Mouse (Mus musculus): ENCODE measurements at regions not wholly inside any gene's neighbourhood (a gene's known extent, or its start where the extent isn't known, plus 50 kb on each side); places are given as distances from the start of the nearest gene placed in this dataset.

- DNase-seq (no peak), ATAC-seq (ENCODE audit: low FRiP score, low TSS enrichment) (no peak)
- WGBS: 82% methylated on average over 6 of the region's 6 CpGs
Observed at GRCm38 (mm10) chr8:87148853-87149252, 263.8 kb upstream of the N4bp1 start.

GRCm38 (mm10) chr8:87147704-87148103, 262.6 kb upstream of the N4bp1 start:
- Histone ChIP-seq H3K4me2 (ENCODE audit: low read length) (no peak overlapping the region), H3K27me3 (ENCODE audit: control insufficient read depth, insufficient read depth, low read length) (no peaks in the 10 kb centered on the region), H3K4me3 (replicated peaks; ENCODE audit: low read depth, low read length) (no peak overlapping the region), H3K27ac (replicated peaks; ENCODE audit: low read depth, low read length) (no peak overlapping the region), H3K9me3 (ENCODE audit: control insufficient read depth, low read length) (no peaks in the 10 kb centered on the region), H3K9ac (replicated peaks; ENCODE audit: low read length) (no peak overlapping the region), H3K36me3 (ENCODE audit: control insufficient read depth, insufficient read depth, low read length) (no peaks in the 10 kb centered on the region), H3K4me1 (ENCODE audit: control insufficient read depth, insufficient read depth, low read length) (peaks cover 10% of the 10 kb centered on the region)
- DNase-seq: no peak
- WGBS: 89% methylated on average over 5 of the region's 5 CpGs
- ATAC-seq (ENCODE audit: low FRiP score, low TSS enrichment): no peak

More at GRCm38 (mm10) chr8:87148853-87149252, 263.8 kb upstream of the N4bp1 start:
- Histone ChIP-seq H3K4me3 (replicated peaks; ENCODE audit: low read depth, low read length) (no peak overlapping the region), H3K9me3 (ENCODE audit: control insufficient read depth, low read length) (no peaks in the 10 kb centered on the region), H3K27me3 (ENCODE audit: control insufficient read depth, insufficient read depth, low read length) (no peaks in the 10 kb centered on the region), H3K27ac (replicated peaks; ENCODE audit: low read depth, low read length) (no peak overlapping the region), H3K36me3 (ENCODE audit: control insufficient read depth, insufficient read depth, low read length) (no peaks in the 10 kb centered on the region), H3K4me2 (ENCODE audit: low read length) (no peak overlapping the region), H3K9ac (replicated peaks; ENCODE audit: low read length) (no peak overlapping the region), H3K4me1 (ENCODE audit: control insufficient read depth, insufficient read depth, low read length) (peaks cover 14% of the 10 kb centered on the region)

GRCm38 (mm10) chr8:87137412-87137811, 252.4 kb upstream of the N4bp1 start:
- no peaks in the 10 kb centered on the region for H3K9me3 ChIP-seq (ENCODE audit: control insufficient read depth, low read length)
- H3K9ac ChIP-seq (replicated peaks; ENCODE audit: low read length): no peak overlapping the region
- H3K27me3 ChIP-seq (ENCODE audit: control insufficient read depth, insufficient read depth, low read length): no peaks in the 10 kb centered on the region
- no peak overlapping the region for H3K4me2 ChIP-seq (ENCODE audit: low read length)
- 94% methylated on average over 4 of the region's 4 CpGs for WGBS
- H3K27ac ChIP-seq (replicated peaks; ENCODE audit: low read depth, low read length): no peak overlapping the region
- ATAC-seq (ENCODE audit: low FRiP score, low TSS enrichment) (no peak), DNase-seq (no peak)
- no peak overlapping the region for H3K4me3 ChIP-seq (replicated peaks; ENCODE audit: low read depth, low read length)
- no peaks in the 10 kb centered on the region for H3K4me1 ChIP-seq (ENCODE audit: control insufficient read depth, insufficient read depth, low read length)
- no peaks in the 10 kb centered on the region for H3K36me3 ChIP-seq (ENCODE audit: control insufficient read depth, insufficient read depth, low read length)

DNA sequence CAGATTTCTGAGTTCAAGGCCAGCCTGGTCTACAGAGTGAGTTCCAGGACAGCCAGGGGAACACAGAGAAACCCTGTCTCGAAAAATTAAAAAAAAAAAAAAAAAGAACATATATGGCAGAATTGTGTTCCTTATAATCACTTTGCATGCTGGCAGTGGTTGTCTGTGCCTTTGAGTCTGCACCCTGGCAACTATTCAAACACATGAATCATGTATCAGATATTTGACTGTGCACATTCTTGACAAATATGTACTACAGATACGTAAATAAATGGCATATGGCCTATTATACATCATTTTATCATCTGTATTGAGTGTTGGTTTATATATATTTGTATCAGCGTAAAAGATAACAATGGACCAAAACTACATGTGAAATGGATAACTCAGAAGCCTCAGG, 246.7 kb upstream of the N4bp1 start:
- 0 out of 2 replicates have a peak, but pooled peaks cover 4% of the 10 kb centered on the region for H3K9me3 ChIP-seq (ENCODE audit: control insufficient read depth, low read length)
- H3K4me2 ChIP-seq (ENCODE audit: low read length): no peak overlapping the region
- H3K36me3 ChIP-seq (ENCODE audit: control insufficient read depth, insufficient read depth, low read length): no peaks in the 10 kb centered on the region
- no peaks in the 10 kb centered on the region for H3K27me3 ChIP-seq (ENCODE audit: control insufficient read depth, insufficient read depth, low read length)
- no peak overlapping the region for H3K9ac ChIP-seq (replicated peaks; ENCODE audit: low read length)
- WGBS: 82% methylated on average over 3 of the region's 3 CpGs
- H3K4me3 ChIP-seq (replicated peaks; ENCODE audit: low read depth, low read length): no peak overlapping the region
- DNase-seq (no peak), ATAC-seq (ENCODE audit: low FRiP score, low TSS enrichment) (no peak)
- no peaks in the 10 kb centered on the region for H3K4me1 ChIP-seq (ENCODE audit: control insufficient read depth, insufficient read depth, low read length)
- H3K27ac ChIP-seq (replicated peaks; ENCODE audit: low read depth, low read length): no peak overlapping the region

DNA sequence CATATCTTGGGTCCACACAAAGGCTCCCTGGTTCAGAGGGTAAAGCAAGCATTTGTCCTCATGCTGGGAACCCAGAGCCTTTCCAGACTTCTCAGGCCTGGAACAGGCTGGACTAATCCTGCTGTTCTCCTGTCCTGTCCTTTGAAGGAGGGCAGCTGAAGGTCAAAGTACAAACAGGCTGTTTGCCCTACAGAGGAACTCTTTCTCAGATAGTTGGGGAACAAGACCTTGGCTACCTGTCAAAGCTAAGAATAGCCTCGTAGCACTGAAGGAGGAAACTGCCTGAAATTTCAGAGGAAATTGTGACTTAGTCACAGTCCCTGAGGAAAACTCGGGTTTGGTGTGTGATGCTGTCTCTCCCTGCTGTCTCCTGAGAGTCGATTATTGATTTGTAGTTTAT, 245.6 kb upstream of the N4bp1 start:
- H3K27ac ChIP-seq (replicated peaks; ENCODE audit: low read depth, low read length): no peak overlapping the region
- no peak overlapping the region for H3K4me2 ChIP-seq (ENCODE audit: low read length)
- 0 out of 2 replicates have a peak, but pooled peaks cover 4% of the 10 kb centered on the region for H3K9me3 ChIP-seq (ENCODE audit: control insufficient read depth, low read length)
- H3K9ac ChIP-seq (replicated peaks; ENCODE audit: low read length): no peak overlapping the region
- no peaks in the 10 kb centered on the region for H3K4me1 ChIP-seq (ENCODE audit: control insufficient read depth, insufficient read depth, low read length)
- DNase-seq (no peak), ATAC-seq (ENCODE audit: low FRiP score, low TSS enrichment) (no peak)
- H3K4me3 ChIP-seq (replicated peaks; ENCODE audit: low read depth, low read length): no peak overlapping the region
- 65% methylated on average over 3 of the region's 3 CpGs for WGBS
- H3K36me3 ChIP-seq (ENCODE audit: control insufficient read depth, insufficient read depth, low read length): no peaks in the 10 kb centered on the region
- no peaks in the 10 kb centered on the region for H3K27me3 ChIP-seq (ENCODE audit: control insufficient read depth, insufficient read depth, low read length)

- H3K27me3 ChIP-seq (ENCODE audit: control insufficient read depth, insufficient read depth, low read length): no peaks in the 10 kb centered on the region
- no peaks in the 10 kb centered on the region for H3K4me1 ChIP-seq (ENCODE audit: control insufficient read depth, insufficient read depth, low read length)
- H3K9ac ChIP-seq (replicated peaks; ENCODE audit: low read length): no peak overlapping the region
- 51% methylated on average over 4 of the region's 4 CpGs for WGBS
- DNase-seq (peak; percentile 65), ATAC-seq (ENCODE audit: low FRiP score, low TSS enrichment) (peak; percentile 50; the same call in 1 of the 2 replicates)
- H3K27ac ChIP-seq (replicated peaks; ENCODE audit: low read depth, low read length): no peak overlapping the region
- H3K36me3 ChIP-seq (ENCODE audit: control insufficient read depth, insufficient read depth, low read length): no peaks in the 10 kb centered on the region
- H3K9me3 ChIP-seq (ENCODE audit: control insufficient read depth, low read length): 0 out of 2 replicates have a peak, but pooled peaks cover 4% of the 10 kb centered on the region
- H3K4me3 ChIP-seq (replicated peaks; ENCODE audit: low read depth, low read length): no peak overlapping the region
- no peak overlapping the region for H3K4me2 ChIP-seq (ENCODE audit: low read length)
Observed at GRCm38 (mm10) chr8:87128593-87128992, 243.5 kb upstream of the N4bp1 start.

DNA sequence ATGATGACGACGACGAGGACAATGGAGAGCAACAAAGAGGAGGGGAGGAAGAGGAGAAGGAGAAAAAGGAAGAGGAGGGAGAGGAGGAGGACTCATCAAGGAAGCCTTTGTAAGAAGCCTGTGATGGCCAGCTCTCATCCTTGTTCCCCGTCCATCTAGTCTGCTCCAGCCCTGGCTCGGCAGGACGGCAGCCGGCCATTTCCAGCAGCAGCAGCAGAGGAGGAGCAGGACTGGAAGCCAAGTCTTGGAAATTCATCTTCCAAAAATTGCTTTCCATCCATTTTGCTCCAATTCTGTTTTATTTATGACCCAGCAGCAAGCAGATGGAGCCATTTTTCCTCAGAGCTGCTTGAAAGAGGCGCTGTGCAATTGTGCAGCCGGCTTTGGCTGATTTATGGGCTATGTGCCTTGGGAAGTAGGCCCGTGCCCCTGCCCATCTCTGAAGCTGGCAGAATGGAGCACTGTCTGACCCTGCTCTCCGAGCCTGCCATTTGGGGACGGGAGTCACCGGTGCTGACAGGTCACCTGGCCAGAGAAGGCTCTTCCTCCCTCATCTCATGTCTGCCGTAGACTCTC, 231.2 kb upstream of the N4bp1 start:
- Histone ChIP-seq H3K9ac (replicated peaks; ENCODE audit: low read length) (no peak overlapping the region), H3K27ac (replicated peaks; ENCODE audit: low read depth, low read length) (no peak overlapping the region), H3K4me3 (replicated peaks; ENCODE audit: low read depth, low read length) (no peak overlapping the region), H3K4me2 (ENCODE audit: low read length) (no peak overlapping the region), H3K4me1 (ENCODE audit: control insufficient read depth, insufficient read depth, low read length) (no peaks in the 10 kb centered on the region), H3K27me3 (ENCODE audit: control insufficient read depth, insufficient read depth, low read length) (no peaks in the 10 kb centered on the region), H3K36me3 (ENCODE audit: control insufficient read depth, insufficient read depth, low read length) (no peaks in the 10 kb centered on the region), H3K9me3 (ENCODE audit: control insufficient read depth, low read length) (no peaks in the 10 kb centered on the region)
- 90% methylated on average over 14 of the region's 14 CpGs for WGBS
- ATAC-seq (ENCODE audit: low FRiP score, low TSS enrichment) (no peak), DNase-seq (no peak)

DNA sequence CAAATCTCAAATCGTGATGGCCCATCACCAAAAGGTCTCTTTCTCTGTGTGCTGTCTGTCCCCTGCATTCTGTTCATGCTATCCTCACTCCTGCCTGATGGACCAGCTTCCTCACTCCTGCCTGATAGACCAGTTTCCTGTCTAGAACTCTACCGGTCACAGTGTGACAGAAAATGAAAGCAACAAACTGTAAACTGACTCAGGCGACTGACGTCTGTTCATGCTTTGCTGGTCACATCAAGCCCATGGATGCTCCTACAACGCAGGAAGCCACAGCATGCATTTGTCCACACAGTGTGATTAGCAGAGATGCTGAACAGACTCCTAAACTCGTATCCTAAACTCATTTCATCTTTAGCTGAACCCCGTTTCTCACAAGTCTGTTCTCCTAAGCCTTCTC, 227.3 kb upstream of the N4bp1 start:
- no peak for ATAC-seq (ENCODE audit: low FRiP score, low TSS enrichment)
- Histone ChIP-seq H3K36me3 (ENCODE audit: control insufficient read depth, insufficient read depth, low read length) (no peaks in the 10 kb centered on the region), H3K27ac (replicated peaks; ENCODE audit: low read depth, low read length) (no peak overlapping the region), H3K9me3 (ENCODE audit: control insufficient read depth, low read length) (no peaks in the 10 kb centered on the region), H3K4me1 (ENCODE audit: control insufficient read depth, insufficient read depth, low read length) (no peaks in the 10 kb centered on the region), H3K9ac (replicated peaks; ENCODE audit: low read length) (no peak overlapping the region), H3K4me3 (replicated peaks; ENCODE audit: low read depth, low read length) (no peak overlapping the region), H3K4me2 (ENCODE audit: low read length) (no peak overlapping the region), H3K27me3 (ENCODE audit: control insufficient read depth, insufficient read depth, low read length) (no peaks in the 10 kb centered on the region)
- WGBS: 87% methylated on average over 7 of the region's 7 CpGs
- no peak for DNase-seq

DNA sequence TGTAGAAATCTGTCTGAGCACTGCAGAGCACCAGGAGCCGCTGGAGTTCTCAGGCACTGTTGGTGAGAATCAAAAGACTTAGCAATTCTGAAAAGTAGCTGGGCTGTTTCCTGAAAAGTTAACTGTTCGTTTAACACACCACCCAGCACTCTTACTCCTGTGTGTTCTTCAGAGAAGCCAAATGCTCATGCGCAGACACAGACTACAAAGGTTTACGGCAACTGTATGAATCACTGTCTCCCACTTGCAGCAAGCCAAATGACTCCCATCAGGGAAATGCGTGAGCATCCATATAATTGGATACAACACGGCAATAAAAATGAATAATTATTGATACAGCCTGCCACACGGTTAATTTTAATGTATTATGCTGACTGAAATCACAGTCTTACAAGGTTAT, 220.0 kb upstream of the N4bp1 start:
- H3K4me3 ChIP-seq (replicated peaks; ENCODE audit: low read depth, low read length): no peak overlapping the region
- no peaks in the 10 kb centered on the region for H3K27me3 ChIP-seq (ENCODE audit: control insufficient read depth, insufficient read depth, low read length)
- DNase-seq (peak; percentile 55), ATAC-seq (ENCODE audit: low FRiP score, low TSS enrichment) (no peak)
- no peaks in the 10 kb centered on the region for H3K36me3 ChIP-seq (ENCODE audit: control insufficient read depth, insufficient read depth, low read length)
- WGBS: 19% methylated on average over 7 of the region's 7 CpGs
- no peak overlapping the region for H3K9ac ChIP-seq (replicated peaks; ENCODE audit: low read length)
- H3K27ac ChIP-seq (replicated peaks; ENCODE audit: low read depth, low read length): no peak overlapping the region
- H3K4me2 ChIP-seq (ENCODE audit: low read length): no peak overlapping the region
- no peaks in the 10 kb centered on the region for H3K9me3 ChIP-seq (ENCODE audit: control insufficient read depth, low read length)
- H3K4me1 ChIP-seq (ENCODE audit: control insufficient read depth, insufficient read depth, low read length): peaks cover 14% of the 10 kb centered on the region
